Mouse (Mus musculus) layer of hippocampus, adult 8-10 months (tissue): ENCODE measurements around the gene Gm2431. TPM values are rescaled to one million over a fixed set of nuclear protein-coding genes. Genes with fewer than 3 reads are reported as not detected.
A peak's percentile ranks its signal among the peaks of the same experiment; 100 is the strongest.
"Not testable (repeated sequence)": the region's sequence is repeated elsewhere in the genome, so short reads cannot be mapped to it uniquely, and the experiment has no call there.

Experiments used
- DNase-seq, 2 experiments: peaks; one replicate each; pipeline ENCODE4 v3.0.0; 2022; ENCODE audit warnings: low spot score in 2 of 2
- total RNA-seq, 4 experiments: library from RNA; stranded (reverse); gene quantifications; 2 replicates each; pipeline ENCODE4 v1.2.4; 2022

Gene Gm2431
- total RNA-seq: not detected

DNA sequence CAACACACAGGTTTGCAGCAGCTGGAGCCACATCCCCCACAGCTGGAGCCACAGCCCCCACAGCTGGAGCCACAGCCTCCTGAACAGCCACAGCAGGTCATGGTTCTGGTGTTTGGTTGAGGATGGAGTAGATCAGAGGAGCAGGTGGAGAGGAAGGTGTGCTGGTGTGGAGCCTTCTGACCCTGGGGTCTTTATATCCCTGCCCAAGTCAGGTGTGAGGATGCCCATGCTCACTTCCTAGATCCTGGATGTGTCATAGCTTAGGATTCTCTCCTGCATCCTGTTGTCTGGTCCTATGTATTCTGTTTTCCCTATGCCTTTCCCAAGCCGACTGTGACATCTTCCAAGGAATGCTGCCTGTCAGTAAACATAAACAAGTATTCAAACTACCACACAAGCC lies at the start of gene Gm2431:
Gm2431 (minus strand) TSS at position 101 of the 400 bp plus-strand sequence.
- DNase-seq: not testable (repeated sequence)

DNA sequence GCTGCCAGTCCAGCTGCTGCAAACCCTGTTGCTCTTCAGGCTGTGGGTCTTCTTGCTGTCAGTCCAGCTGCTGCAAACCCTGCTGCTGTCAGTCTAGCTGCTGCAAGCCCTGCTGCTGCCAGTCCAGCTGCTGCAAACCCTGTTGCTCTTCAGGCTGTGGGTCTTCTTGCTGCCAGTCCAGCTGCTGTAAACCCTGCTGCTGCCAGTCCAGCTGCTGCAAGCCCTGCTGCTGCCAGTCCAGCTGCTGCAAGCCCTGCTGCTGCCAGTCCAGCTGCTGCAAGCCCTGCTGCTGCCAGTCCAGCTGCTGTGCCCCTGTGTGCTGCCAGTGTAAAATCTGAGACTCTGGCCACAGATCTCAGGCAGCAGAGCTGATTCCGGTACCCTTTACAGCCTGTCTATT lies 45.8 kb upstream of the Gm2431 start:
- not testable (repeated sequence) for DNase-seq

DNA sequence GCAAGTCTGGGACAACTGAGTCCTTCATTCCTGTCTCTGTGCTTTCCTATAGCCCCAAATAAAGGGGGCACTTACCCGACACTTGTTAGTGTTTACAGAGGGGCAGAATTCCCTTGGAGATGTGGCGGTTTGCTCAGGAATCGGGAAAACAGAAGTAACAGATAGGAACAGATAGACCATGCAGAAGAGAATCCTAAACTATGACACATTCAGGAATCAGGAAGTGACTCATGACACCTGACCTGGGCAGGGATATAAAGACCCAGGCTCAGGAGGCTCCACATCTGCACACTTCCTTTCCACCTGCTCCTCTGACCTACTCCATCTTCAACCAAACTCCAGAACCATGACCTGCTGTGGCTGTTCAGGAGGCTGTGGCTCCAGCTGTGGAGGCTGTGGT lies 45.1 kb upstream of the Gm2431 start, which contains the start of gene Krtap5-4:
Krtap5-4 (plus strand) TSS at position 301 of the 400 bp plus-strand sequence.
- no peak for DNase-seq

DNA sequence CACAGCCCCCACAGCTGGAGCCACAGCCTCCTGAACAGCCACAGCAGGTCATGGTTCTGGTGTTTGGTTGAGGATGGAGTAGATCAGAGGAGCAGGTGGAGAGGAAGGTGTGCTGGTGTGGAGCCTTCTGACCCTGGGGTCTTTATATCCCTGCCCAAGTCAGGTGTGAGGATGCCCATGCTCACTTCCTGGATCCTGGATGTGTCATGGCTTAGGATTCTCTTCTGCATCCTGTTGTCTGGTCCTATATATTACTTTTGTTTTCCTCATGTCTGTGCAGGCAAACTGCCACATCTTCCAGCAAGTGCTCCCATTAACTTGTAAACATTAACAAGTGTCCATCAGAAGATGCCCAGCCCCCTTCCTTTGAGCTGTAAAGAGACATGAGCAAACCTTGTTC lies 38.9 kb upstream of the Gm2431 start, which contains the start of gene Krtap5-1:
Krtap5-1 (minus strand) TSS at position 101 of the 400 bp plus-strand sequence.
- not testable (repeated sequence) for DNase-seq

DNA sequence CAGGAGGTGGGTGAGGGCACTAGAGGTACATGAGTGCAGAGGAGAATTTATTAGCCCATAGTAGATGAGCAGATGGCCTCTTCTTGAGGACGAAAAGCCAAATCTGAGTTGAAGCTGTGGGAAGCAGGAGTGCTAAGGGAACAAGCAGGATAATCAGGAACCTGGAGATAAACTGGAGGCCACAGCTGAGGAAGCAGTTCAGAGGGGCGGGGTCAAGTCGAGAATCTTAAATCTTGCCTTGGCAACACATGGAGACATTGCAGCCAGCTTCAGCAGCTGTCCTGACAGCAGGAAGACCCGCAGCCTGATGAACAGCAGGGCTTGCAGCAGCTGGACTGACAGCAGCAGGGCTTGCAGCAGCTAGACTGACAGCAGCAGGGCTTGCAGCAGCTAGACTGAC lies 38.0 kb upstream of the Gm2431 start:
- not testable (repeated sequence) for DNase-seq

DNA sequence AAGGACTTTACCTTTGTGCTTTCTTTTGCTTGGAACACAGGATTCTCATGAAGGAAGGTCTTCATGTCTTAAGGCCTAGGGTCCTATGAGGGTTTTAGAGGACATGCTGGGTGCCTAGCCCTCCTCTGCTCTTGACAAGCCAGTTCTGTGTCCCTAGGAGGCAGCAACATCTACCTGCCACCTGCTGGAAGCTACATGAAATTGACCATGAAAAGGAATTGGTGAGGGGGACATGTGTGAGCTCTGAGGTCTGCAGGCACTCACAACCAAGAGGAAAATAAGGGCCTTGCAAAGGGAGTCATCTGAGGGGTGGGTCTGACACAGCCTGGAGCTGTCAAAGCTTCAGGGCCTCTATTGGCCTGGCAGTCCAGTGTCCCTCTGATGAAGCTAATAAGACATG lies 37.3 kb upstream of the Gm2431 start:
- DNase-seq: no peak

DNA sequence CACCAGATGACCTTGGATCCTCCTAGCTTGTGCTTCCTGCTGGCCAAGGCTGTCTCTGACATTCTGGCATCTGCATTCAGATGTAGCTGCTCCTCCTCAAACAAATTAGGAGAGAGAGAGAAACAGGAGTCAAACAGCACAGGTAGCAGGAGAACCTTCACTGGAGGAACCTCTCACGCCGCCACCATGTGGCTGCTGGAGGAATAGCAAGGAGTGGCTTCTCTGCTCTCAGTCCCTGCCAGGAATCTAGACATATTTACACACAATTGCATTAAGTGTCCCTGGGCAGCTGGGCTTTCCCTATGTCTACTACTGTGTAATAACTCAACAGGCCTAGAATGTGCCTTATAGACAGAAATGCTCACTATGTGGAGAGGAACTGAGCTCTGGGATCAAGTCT lies 35.7 kb upstream of the Gm2431 start:
- DNase-seq: not testable (repeated sequence)

DNA sequence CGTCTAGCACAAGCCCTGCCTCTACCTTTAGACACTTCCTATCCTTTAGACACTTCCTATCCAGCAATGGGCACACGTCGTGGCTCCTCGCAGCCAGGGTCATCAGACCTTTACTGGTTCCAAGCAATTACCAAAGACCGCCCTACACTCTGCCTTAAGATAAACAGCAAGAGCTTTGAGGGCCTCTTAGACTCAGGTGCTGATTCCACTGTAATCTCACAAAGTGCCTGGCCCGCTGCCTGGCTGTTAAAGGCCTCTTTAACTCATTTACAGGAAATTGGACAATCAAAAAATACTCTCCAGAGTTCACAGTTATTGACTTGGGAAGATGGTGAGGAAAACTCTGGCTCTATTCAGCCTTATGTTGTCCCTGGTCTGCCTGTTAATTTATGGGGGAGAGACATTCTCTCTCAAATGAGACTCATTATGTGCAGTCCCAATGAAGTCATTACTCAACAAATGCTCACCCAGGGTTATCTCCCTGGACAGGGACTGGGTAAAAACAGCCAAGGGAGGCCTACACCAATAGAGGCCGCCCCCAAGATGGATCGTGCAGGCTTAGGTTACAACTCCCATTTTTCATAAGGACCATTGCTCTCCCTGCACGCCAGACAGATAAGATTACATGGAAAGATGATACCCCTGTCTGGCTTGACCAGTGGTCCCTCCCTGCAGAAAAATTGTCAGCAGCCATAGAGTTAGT lies 27.9 kb upstream of the Gm2431 start:
- DNase-seq: not testable (repeated sequence)

DNA sequence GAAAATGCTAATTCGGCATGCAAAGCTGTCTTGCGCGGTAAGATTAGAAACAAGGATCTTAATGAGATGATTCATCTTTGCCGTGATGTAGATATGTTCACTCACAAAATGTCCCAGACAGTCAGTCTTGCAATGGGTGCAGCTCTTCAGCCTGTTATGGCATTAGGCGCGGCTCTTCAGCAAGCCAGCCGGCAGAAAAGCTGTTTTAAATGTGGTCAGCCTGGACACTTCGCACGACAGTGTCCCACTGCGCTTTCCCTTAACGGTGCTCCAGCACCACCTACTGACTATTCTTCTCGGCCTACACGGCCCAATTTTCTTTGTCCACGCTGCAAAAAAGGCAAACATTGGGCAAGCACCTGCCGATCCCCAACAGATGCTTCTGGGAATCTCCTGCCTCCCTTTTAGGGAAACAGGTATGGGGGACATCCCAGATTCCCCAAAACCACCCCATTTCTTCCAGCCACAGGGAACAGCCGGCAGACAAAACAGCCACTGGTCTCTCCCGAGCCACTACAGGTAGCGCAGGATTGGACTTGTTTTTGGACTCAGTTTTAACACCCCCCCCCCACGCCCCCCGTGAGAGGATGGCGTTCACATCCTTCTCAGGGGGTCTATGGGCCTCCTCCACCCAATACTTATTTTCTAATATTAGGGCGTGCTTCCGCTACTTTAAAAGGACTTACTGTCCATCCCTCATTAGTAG lies 27.1 kb upstream of the Gm2431 start:
- peak; percentile 7 to 11 for DNase-seq

DNA sequence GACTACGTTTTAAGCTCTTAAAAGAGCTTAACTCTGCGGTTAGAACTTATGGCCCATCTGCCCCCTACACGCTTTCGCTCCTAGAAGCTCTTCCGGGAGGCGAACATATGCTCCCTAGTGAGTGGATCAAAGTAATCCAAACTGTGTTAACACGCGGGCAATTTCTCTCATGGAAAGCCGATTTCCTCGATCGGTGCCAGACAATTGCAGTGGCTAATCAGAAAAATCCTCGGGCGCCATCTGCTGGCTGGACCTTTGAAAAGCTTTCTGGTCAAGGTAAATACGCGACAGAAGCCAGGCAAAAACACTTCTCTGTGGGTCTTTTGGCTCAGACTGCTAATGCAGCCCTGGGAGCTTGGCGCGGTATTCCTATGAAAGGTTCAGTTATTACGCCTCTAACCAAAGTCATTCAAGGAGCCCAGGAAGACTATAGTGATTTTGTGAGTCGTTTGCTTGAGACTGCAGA lies 26.5 kb upstream of the Gm2431 start:
- peak; percentile 84 to 93 for DNase-seq

DNA sequence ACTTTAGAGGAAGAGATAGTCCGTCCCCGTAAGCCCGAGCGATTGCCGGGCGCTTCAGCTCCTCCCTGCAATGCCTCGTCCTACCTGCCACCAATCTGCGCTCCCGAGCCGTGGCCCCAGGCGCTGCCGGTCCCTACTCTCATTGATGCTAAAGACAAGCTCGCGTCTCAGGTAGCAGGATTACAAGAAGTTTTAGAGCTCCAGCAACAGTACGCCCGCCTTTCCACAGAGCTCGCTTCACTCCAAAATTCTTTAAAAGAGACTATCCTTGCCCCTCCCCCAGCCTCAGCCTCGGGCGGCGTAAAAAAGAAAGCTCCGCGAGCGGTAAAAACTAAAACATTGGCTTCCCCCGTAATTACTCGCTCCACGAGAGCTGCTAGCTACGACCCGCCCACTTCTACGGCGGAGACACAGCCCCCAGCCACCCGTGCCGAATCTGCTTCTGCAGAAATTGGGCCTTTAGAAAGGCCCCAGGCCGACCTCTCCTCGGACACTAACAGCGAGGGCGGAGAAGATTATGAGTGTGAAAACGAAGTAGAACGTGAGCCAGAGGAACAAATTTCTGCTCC lies 26.0 kb upstream of the Gm2431 start:
- DNase-seq: peak; percentile 7 to 12

DNA sequence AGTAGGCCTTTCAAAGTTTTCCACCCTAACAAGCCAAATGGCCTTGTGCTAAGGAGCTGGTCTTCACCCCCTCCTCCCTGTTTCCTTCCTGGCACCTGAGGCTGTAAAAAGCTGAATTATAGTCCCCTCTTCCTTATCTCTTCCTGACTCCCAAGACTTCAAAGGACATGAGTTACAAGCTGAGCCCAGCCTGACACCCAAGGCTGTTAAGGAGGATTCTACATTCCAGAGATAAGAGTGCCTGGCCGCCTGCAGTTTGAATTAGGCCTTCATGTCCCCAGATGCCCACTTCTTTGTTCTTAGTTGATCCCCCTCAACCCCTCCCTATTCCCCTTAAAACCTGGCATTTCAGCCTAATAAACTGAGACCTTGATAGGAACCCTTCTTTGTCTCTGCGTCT lies 24.7 kb upstream of the Gm2431 start:
- not testable (repeated sequence) for DNase-seq

DNA sequence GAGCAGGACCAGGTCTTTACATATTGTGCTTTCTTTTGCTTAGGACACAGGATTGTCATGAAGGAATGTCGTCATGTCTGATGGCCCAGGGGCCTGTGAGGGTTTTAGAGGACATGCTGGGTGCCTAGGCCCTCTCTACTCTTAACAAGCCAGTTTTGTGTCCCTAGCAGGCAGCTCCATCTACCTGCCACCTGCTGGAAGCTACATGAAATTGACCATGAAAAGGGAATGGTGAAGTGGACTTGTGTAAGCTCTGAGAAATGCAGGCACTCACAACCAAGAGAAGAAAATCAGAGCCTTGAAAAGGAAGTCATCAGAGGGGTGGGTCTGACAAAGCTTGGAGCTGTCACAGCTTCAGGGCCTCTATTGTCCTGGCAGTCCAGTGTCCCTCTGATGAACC lies 21.1 kb upstream of the Gm2431 start:
- not testable (repeated sequence) for DNase-seq

DNA sequence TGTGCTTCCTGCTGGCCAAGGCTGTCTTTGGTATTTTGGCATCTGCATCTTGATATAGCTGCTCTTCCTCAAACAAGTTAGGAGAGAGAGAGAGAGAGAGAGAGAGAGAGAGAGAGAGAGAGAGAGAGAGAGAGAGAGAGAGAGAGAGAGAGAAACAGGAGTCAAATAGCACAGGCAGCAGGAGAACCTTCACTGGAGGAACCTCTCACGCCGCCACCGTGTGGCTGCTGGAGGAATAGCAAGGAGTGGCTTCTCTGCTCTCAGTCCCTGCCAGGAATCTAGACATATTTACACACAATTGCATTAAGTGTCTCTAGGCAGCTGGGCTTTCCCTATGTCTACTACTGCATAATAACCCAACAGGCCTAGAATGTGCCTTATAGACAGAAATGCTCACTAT lies 20.0 kb upstream of the Gm2431 start:
- peak in 1 of 2 experiments; percentile 49 for DNase-seq

DNA sequence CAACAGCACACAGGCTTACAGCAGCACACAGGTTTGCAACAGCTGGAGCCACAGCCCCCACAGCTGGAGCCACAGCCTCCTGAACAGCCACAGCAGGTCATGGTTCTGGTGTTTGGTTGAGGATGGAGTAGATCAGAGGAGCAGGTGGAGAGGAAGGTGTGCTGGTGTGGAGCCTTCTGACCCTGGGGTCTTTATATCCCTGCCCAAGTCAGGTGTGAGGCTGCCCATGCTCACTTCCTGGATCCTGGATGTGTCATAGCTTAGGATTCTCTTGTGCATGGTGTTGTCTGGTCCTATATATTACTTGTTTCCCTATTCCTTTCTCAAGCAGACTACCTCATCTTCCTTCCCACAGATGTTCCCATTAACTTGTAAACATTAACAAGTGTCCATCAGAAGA lies 16.1 kb upstream of the Gm2431 start, which contains the start of gene Gm4559:
Gm4559 (minus strand) TSS at position 101 of the 400 bp plus-strand sequence.
- not testable (repeated sequence) for DNase-seq

DNA sequence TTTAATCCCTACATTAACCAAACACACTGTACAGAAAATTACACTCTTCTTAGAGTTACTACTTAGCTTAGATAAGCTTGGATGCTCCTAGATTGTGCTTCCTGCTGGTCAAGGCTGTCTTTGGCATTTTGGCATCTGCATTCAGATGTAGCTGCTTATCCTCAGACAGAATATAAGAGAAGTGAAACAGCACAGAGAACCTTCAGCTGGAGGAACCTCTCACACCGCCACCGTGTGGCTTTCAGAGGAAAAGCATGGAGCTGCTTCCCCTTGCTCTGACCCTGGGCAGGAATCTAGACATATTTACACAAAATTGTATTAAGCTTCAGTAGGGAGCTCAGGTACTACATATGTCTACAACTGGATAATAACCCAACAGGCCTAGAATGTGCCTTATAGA lies 2.6 kb downstream of the Gm2431 start:
- peak in 1 of 2 experiments; percentile 23 for DNase-seq

DNA sequence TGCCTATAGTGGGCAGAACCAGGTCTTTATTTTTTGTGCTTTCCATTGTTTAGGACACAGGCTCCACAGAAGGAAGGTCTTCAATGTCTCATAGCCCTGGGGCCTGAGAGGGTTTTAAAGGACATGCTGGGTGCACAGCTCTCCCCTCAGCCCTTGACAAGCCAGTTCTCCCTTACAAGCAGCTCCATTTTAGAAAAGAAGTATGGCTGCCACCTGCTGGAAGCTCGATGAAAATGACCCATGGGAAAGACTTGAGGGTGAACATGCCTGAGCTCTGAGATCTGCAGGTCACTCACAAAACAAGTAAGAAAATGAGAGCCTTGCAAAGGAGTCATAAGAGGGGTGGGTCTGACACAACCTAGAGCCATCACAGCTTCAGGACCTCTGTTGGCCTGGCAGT lies 8.3 kb downstream of the Gm2431 start:
- DNase-seq: peak; percentile 4 to 12

DNA sequence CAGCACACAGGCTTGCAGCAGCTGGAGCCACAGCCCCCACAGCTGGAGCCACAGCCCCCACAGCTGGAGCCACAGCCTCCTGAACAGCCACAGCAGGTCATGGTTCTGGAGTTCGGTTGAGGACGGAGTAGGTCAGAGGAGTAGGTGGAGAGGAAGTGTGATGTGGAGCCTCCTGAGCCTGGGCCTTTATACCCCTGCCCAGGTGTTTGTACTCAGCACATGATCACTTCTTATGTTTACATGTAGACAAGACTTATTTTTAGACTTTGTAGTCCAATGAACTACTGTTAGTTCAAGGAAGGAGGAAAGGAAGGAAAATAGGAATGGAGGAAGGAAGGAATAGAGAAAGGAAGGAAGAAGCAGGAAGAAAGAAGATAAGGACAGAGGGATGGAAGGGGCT lies 17.2 kb downstream of the Gm2431 start, which contains the start of gene Gm40460:
Gm40460 (minus strand) TSS at position 101 of the 400 bp plus-strand sequence.
- no peak for DNase-seq

DNA sequence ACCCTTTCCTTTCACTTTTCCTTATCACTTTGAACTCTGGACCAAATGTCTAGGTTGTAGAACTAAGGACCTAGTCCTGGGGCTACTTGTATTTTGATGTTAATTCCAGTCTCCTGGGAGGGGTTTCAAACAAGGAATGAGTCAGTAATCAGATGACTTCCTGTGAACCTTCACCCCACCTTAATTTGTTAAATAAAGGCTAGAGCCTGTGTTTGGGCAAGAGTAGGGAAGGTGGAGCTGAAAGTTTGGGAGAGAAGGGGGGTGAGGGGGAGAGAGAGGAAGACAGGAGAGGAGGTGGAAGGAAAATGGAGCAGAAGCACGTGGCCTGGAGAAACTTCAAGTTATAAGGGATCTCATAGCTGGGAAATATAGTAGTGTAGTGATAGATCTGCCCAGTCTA lies 26.6 kb downstream of the Gm2431 start:
- no peak for DNase-seq

DNA sequence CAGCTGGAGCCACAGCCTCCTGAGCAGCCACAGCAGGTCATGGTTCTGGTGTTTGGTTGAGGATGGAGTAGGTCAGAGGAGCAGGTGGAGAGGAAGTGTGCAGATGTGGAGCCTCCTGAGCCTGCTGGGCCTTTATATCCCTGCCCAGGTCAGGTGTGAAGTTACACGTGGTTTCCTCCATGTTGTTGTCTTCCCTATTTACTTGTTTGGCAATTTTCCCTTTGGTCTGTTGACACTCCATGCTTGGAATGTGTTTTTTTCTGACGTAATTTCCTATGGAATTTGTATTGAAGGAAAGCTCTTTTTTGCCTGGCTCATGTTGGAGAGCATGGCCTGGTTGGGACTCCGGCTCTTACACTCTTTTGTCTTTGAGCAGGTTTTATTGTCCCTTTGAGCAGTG lies 28.3 kb downstream of the Gm2431 start, which contains the start of gene Krtap5-5:
Krtap5-5 (minus strand) TSS at position 101 of the 400 bp plus-strand sequence.
- not testable (repeated sequence) for DNase-seq

DNA sequence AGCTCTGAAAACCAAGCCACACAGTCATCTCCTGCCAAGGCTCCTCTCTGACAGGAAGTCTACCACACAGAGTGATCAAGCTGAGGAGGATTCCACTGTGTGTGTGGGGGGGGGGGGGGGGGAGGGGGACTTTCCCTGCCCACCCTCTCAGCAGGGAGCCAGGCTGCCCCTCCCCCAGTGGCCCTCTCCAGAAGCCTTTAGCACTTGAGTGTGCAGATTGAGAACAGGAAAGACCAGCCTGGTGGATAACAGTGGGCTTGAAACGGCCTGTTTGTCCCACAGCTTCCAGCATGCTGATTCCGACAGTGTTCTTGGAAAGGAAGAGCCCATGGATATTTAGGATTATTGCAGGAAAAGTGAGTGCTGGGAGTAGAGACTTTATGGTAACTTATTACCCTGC lies 33.6 kb downstream of the Gm2431 start:
- no peak for DNase-seq

DNA sequence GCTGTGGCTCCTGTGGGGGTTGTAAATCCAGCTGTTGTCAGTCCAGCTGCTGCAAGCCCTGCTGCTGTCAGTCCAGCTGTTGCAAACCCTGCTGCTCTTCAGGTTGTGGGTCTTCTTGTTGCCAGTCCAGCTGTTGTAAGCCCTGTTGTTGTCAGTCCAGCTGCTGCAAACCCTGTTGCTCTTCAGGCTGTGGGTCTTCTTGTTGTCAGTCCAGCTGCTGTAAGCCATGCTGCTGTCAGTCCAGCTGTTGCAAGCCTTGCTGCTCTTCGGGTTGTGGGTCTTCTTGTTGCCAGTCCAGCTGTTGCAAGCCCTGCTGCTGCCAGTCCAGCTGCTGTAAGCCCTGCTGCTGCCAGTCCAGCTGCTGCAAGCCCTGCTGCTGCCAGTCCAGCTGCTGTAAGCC lies 46.0 kb downstream of the Gm2431 start:
- DNase-seq: not testable (repeated sequence)
